Mouse (Mus musculus) midbrain, embryonic 11.5 days (tissue): ENCODE results near the gene Tssk2. TPM values are rescaled to one million over a fixed set of nuclear protein-coding genes. Genes with fewer than 3 reads are reported as not detected.

Source experiments
- ATAC-seq: fragments of 200-750 bp; cut with Nextera tagmentation; 2 replicates; pipeline ENCODE4 v1.8.0; 2017; ENCODE audit warnings: moderate TSS enrichment, moderate library complexity; ENCODE audit not compliant: low FRiP score
- DNase-seq: peaks from one replicate; pipeline ENCODE4 v3.0.0; 2015; ENCODE audit warnings: low spot score; ENCODE audit errors: missing footprints
- H3K27ac ChIP-seq: fragments of 300-500 bp; sonication (generic); 2 replicates; pipeline ENCODE4 v1.5.1; 2014; ENCODE audit warnings: low read depth, low read length
- H3K27me3 ChIP-seq: fragments of 300-500 bp; sonication (generic); 2 replicates; pipeline ENCODE4 v1.6.1; 2014; ENCODE audit warnings: mild to moderate bottlenecking, low read length, moderate library complexity, mixed read lengths; ENCODE audit not compliant: control insufficient read depth, insufficient read depth
- H3K36me3 ChIP-seq: fragments of 300-500 bp; sonication (generic); 2 replicates; pipeline ENCODE4 v1.6.1; 2014; ENCODE audit warnings: mild to moderate bottlenecking, low read length, moderate library complexity, mixed read lengths; ENCODE audit not compliant: control insufficient read depth, insufficient read depth
- H3K4me1 ChIP-seq: fragments of 300-500 bp; sonication (generic); 2 replicates; pipeline ENCODE4 v1.6.1; 2014; ENCODE audit warnings: low read length; ENCODE audit not compliant: control insufficient read depth, insufficient read depth
- H3K4me2 ChIP-seq: fragments of 300-500 bp; sonication (generic); 2 replicates; pipeline ENCODE4 v1.6.1; 2014; ENCODE audit warnings: mild to moderate bottlenecking, moderate library complexity
- H3K4me3 ChIP-seq: fragments of 300-500 bp; sonication (generic); 2 replicates; pipeline ENCODE4 v1.5.1; 2014; ENCODE audit warnings: low read depth, low read length
- H3K9ac ChIP-seq: fragments of 300-500 bp; sonication (generic); 2 replicates; pipeline ENCODE4 v1.6.1; 2014; ENCODE audit warnings: low read length
- H3K9me3 ChIP-seq: fragments of 300-500 bp; sonication (generic); 2 replicates; pipeline ENCODE4 v1.6.1; 2016; ENCODE audit warnings: low read length; ENCODE audit not compliant: control insufficient read depth
- WGBS: fragments of 180-500 bp; shearing (Covaris S2); extraction: QIAGEN DNeasy Blood & Tissue Kit; methylation state at CpG from one replicate; pipeline ENCODE4 v1.1.7; 2014; 5-methylcytosine and 5-hydroxymethylcytosine counted together
- polyA plus RNA-seq: library from polyadenylated mRNA; unstranded; fragments of >200 nt; fragmentation: Nextera tagmentation; extraction: Ambion mirVana; gene quantifications from 2 replicates; pipeline ENCODE4 v1.2.1, GENCODE M21; 2014

The Tssk2 gene
- polyA plus RNA-seq, 1 experiment from 2014 or later, result not detected

GRCm38 (mm10) chr16:17920586-17920985, 22.1 kb downstream of the Tssk2 start:
- WGBS, result 3% methylated on average over 20 of the region's 20 CpGs
- Histone ChIP-seq H3K4me3 (no peak overlapping the region), H3K4me2 (peak overlapping the region; percentile 96), H3K27me3 (peaks cover 28% of the 10 kb centered on the region), H3K4me1 (peaks cover 19% of the 10 kb centered on the region), H3K27ac (peak overlapping the region; percentile 41; the same call in 1 of the 2 replicates), H3K9ac (peak overlapping the region; percentile 74), H3K36me3 (peaks cover 3% of the 10 kb centered on the region; the same call in 1 of the 2 replicates), H3K9me3 (no peaks in the 10 kb centered on the region)
- peak; percentile 28; the same call in 1 of the 2 replicates for ATAC-seq
- peak; percentile 95 for DNase-seq

GRCm38 (mm10) chr16:17921325-17922162, 23.1 kb downstream of the Tssk2 start:
- H3K4me2 ChIP-seq, result peak overlapping the region; percentile 96
- ATAC-seq (peak; percentile 92), DNase-seq (peak; percentile 99)
- peaks cover 3% of the 10 kb centered on the region; the same call in 1 of the 2 replicates for H3K36me3 ChIP-seq
- peak overlapping the region; percentile 76 for H3K27ac ChIP-seq
- peak overlapping the region; percentile 74 for H3K9ac ChIP-seq
- H3K27me3 ChIP-seq, result peaks cover 22% of the 10 kb centered on the region
- H3K4me3 ChIP-seq, result peak overlapping the region; percentile 64
- no peaks in the 10 kb centered on the region for H3K9me3 ChIP-seq
- peaks cover 20% of the 10 kb centered on the region for H3K4me1 ChIP-seq
- 3% methylated on average over 47 of the region's 47 CpGs for WGBS

- DNase-seq (no peak), ATAC-seq (peak; percentile 28; the same call in 1 of the 2 replicates)
- peaks cover 3% of the 10 kb centered on the region; the same call in 1 of the 2 replicates for H3K36me3 ChIP-seq
- peaks cover 16% of the 10 kb centered on the region for H3K27me3 ChIP-seq
- peak overlapping the region; percentile 96 for H3K4me2 ChIP-seq
- WGBS, result under 1% methylated on average over 14 of the region's 14 CpGs
- H3K4me3 ChIP-seq, result peak overlapping the region; percentile 64
- peak overlapping the region; percentile 6; the same call in 1 of the 2 replicates for H3K27ac ChIP-seq
- no peaks in the 10 kb centered on the region for H3K9me3 ChIP-seq
- H3K9ac ChIP-seq, result peak overlapping the region; percentile 74
- peaks cover 26% of the 10 kb centered on the region for H3K4me1 ChIP-seq
These were observed 23.7 kb downstream of the Tssk2 start for GRCm38 (mm10) chr16:17922163-17922538.

- Histone ChIP-seq H3K27ac (peak overlapping the region; percentile 41), H3K36me3 (peaks cover 3% of the 10 kb centered on the region; the same call in 1 of the 2 replicates), H3K4me2 (peak overlapping the region; percentile 91), H3K27me3 (peaks cover 4% of the 10 kb centered on the region; the same call in 1 of the 2 replicates), H3K4me3 (peak overlapping the region; percentile 69), H3K9me3 (no peaks in the 10 kb centered on the region), H3K4me1 (peaks cover 21% of the 10 kb centered on the region), H3K9ac (peak overlapping the region; percentile 77)
- under 1% methylated on average over 71 of the region's 72 CpGs for WGBS
- ATAC-seq, result peak; percentile 65
- DNase-seq, result peak; percentile 93
These were observed 29.1 kb downstream of the Tssk2 start for GRCm38 (mm10) chr16:17927351-17928082.

- DNase-seq (peak; percentile 98), ATAC-seq (peak; percentile 86)
- Histone ChIP-seq H3K27ac (peak within 1 kb of the TSS; percentile 41), H3K4me3 (peak within 1 kb of the TSS; percentile 69), H3K9me3 (no peaks in the 10 kb centered on the region), H3K27me3 (peaks cover 4% of the 10 kb centered on the region; the same call in 1 of the 2 replicates), H3K4me2 (peak within 1 kb of the TSS; percentile 91), H3K36me3 (peaks cover 3% of the 10 kb centered on the region; the same call in 1 of the 2 replicates), H3K4me1 (peaks cover 18% of the 10 kb centered on the region), H3K9ac (peak within 1 kb of the TSS; percentile 77)
- under 1% methylated on average over 47 of the region's 47 CpGs for WGBS
These were observed 29.7 kb downstream of the Tssk2 start, which contains the start of gene Slc25a1 for GRCm38 (mm10) chr16:17928087-17928580. Slc25a1 (minus strand) TSS chr16:17928219.

- Histone ChIP-seq H3K27ac (peak overlapping the region; percentile 41), H3K9ac (peak overlapping the region; percentile 77), H3K9me3 (no peaks in the 10 kb centered on the region), H3K4me1 (peaks cover 18% of the 10 kb centered on the region), H3K4me2 (peak overlapping the region; percentile 91), H3K4me3 (peak overlapping the region; percentile 69), H3K36me3 (peaks cover 3% of the 10 kb centered on the region; the same call in 1 of the 2 replicates), H3K27me3 (peaks cover 4% of the 10 kb centered on the region; the same call in 1 of the 2 replicates)
- DNase-seq, result peak; percentile 97
- peak; percentile 65 for ATAC-seq
- WGBS, result under 1% methylated on average over 9 of the region's 9 CpGs
These were observed 30.2 kb downstream of the Tssk2 start for GRCm38 (mm10) chr16:17928627-17929104.

- WGBS, result 5% methylated on average over 2 of the region's 2 CpGs
- Histone ChIP-seq H3K27me3 (peaks cover 4% of the 10 kb centered on the region; the same call in 1 of the 2 replicates), H3K4me2 (no peak overlapping the region), H3K27ac (peak overlapping the region; percentile 41; the same call in 1 of the 2 replicates), H3K36me3 (peaks cover 3% of the 10 kb centered on the region; the same call in 1 of the 2 replicates), H3K4me3 (no peak overlapping the region), H3K4me1 (peaks cover 18% of the 10 kb centered on the region), H3K9ac (no peak overlapping the region), H3K9me3 (no peaks in the 10 kb centered on the region)
- no peak for DNase-seq
- peak; percentile 4; the same call in 1 of the 2 replicates for ATAC-seq
These were observed 30.8 kb downstream of the Tssk2 start for GRCm38 (mm10) chr16:17929211-17929610.

- Histone ChIP-seq H3K9me3 (no peaks in the 10 kb centered on the region), H3K4me3 (no peak overlapping the region), H3K4me2 (no peak overlapping the region), H3K9ac (no peak overlapping the region), H3K36me3 (peaks cover 3% of the 10 kb centered on the region; the same call in 1 of the 2 replicates), H3K27me3 (peaks cover 4% of the 10 kb centered on the region; the same call in 1 of the 2 replicates), H3K27ac (no peak overlapping the region), H3K4me1 (peaks cover 18% of the 10 kb centered on the region)
- DNase-seq, result peak; percentile 83
- no peak for ATAC-seq
- WGBS, result 70% methylated on average over 2 of the region's 2 CpGs
These were observed 31.2 kb downstream of the Tssk2 start for GRCm38 (mm10) chr16:17929631-17930030.
